Mouse (Mus musculus) ES-E14 (cell line): ENCODE measurements around the gene Sh3bp4.

Source experiments
- CHD2 ChIP-seq: IDR thresholded peaks from 2 replicates; pipeline ENCODE4 v1.6.1; 2014; ENCODE audit warnings: mild to moderate bottlenecking, low read depth, low read length, inconsistent platforms
- HCFC1 ChIP-seq: IDR thresholded peaks from 2 replicates; pipeline ENCODE4 v1.6.1; 2012; ENCODE audit warnings: low read length, inconsistent platforms, borderline replicate concordance; ENCODE audit not compliant: insufficient read depth
- ZNF384 ChIP-seq: IDR thresholded peaks from 2 replicates; pipeline ENCODE4 v1.6.1; 2012; ENCODE audit warnings: low read depth, low read length, inconsistent platforms

DNA sequence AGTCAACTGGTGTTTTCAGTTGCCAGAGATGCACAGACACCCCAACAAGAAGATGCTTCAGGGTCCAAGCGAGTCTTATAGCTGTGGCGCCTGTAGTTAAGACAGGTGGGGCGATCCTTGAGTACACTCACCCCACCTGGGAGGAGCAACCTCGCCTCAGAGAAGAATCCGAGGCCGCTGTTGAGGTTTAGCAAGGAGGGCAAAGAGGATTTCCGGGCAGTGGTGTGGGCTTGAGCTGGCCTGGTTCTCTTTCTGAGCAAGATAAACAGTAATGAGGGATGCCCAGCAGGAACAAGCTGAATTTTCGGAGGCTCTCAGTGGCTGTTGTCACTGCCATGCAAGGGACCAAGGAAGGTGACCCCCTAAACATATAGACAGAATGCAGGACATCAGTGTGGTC is 20.5 kb downstream of the Sh3bp4 start:
- TF ChIP-seq CHD2 (no peak), ZNF384 (no peak), HCFC1 (no peak)
